Mouse (Mus musculus): ENCODE data around the gene Rps24. TPM values are rescaled to one million over a fixed set of nuclear protein-coding genes. Genes with fewer than 3 reads are reported as not detected.

Gene Rps24
- polyA plus RNA-seq, 1 experiment from 2014 or later: 1,026 TPM

DNA sequence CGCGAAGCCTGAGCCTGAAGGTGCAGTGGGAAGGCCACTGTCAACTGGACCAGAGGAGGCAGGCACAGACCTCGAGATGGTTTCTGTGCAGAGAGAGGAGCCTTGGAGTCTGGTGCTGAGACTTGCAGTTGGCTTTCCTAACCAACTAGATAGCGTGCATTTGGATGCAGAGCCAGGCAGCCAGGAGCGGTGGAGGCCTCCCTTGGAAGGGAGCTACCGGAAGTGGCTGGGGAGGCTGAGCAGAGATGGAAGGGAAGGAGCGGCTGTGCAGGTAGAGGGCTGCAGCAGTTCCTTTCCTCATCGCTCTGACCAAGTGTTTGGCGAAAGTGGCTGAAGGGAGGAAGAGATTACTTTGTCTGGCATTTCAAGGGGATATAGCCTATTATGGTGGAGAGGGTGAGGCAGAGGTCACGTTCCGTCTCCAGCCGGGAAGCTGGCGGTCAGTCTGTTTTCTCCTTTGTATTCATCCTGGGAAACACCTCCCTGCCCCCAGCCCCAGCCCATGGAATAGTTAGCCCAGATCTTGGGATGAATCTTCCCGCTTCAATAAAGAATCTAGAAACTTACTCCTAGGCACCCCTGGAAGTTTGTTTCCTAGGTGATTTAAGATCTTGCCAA lies 20.6 kb downstream of the Rps24 start:
- no peak overlapping the region for H3K27ac ChIP-seq (ENCODE audit: low read depth, low read length)
- ATAC-seq (ENCODE audit: low FRiP score) (no peak), DNase-seq (ENCODE audit: low spot score) (no peak)
- peaks cover 4% of the 10 kb centered on the region for H3K4me1 ChIP-seq (replicated peaks; ENCODE audit: control insufficient read depth, insufficient read depth, low read length)
- H3K27me3 ChIP-seq (ENCODE audit: control insufficient read depth, insufficient read depth, low read length): no peaks in the 10 kb centered on the region
- WGBS: 22% methylated on average over 14 of the region's 14 CpGs
- H3K36me3 ChIP-seq (ENCODE audit: control insufficient read depth, insufficient read depth, low read length): no peaks in the 10 kb centered on the region
- H3K4me2 ChIP-seq (replicated peaks; ENCODE audit: low read depth, low read length): peak overlapping the region; percentile 6; the same call in 1 of the 2 replicates
- no peak overlapping the region; the same call in 1 of the 2 replicates for H3K9ac ChIP-seq (ENCODE audit: low read depth, low read length)
- no peak overlapping the region for H3K4me3 ChIP-seq (ENCODE audit: low read depth, low read length)
- peaks cover 3% of the 10 kb centered on the region; the same call in 1 of the 2 replicates for H3K9me3 ChIP-seq (ENCODE audit: control insufficient read depth, low read length)

DNA sequence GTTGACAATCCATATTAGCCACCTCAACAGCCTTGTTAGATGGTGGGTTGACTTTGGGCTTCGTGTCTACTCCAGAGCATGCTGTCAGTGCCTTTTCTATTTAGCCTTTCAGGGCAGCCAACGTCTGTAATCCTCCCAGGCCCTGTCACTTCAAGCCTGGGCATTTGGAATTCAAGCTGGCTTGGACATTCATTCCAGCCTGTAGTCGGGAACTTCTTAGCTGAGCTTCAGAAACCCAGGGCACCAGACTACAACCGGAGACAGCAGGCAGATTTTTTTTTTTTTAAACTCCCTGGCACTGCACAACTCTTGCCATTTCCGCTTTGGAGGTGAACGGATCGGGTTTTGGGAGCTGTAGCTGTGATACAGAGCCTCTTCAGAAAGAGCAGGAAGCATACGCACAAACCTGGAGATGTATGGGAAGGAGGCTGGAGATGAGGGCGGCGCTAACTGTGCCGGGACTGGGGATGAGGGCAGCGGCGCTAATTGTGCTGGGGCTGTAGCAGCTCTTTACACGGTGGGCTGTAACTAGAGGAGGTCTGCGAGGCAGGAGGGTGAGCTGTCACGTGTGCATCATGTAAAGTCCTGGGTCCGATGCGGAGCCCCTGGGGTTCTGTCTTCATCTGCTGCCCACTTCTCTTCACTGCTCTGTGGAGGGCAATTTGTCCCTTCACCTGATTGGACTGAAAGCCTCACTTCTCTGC lies 21.3 kb downstream of the Rps24 start:
- Histone ChIP-seq H3K4me3 (ENCODE audit: low read depth, low read length) (no peak overlapping the region), H3K27ac (ENCODE audit: low read depth, low read length) (no peak overlapping the region), H3K4me2 (replicated peaks; ENCODE audit: low read depth, low read length) (peak overlapping the region; percentile 13; the same call in 1 of the 2 replicates), H3K27me3 (ENCODE audit: control insufficient read depth, insufficient read depth, low read length) (no peaks in the 10 kb centered on the region), H3K9ac (ENCODE audit: low read depth, low read length) (peak overlapping the region; percentile 7; the same call in 1 of the 2 replicates), H3K36me3 (ENCODE audit: control insufficient read depth, insufficient read depth, low read length) (no peaks in the 10 kb centered on the region), H3K9me3 (ENCODE audit: control insufficient read depth, low read length) (peaks cover 3% of the 10 kb centered on the region; the same call in 1 of the 2 replicates), H3K4me1 (replicated peaks; ENCODE audit: control insufficient read depth, insufficient read depth, low read length) (peaks cover 4% of the 10 kb centered on the region)
- ATAC-seq (ENCODE audit: low FRiP score): no peak
- 15% methylated on average over 18 of the region's 18 CpGs for WGBS
- no peak for DNase-seq (ENCODE audit: low spot score)

DNA sequence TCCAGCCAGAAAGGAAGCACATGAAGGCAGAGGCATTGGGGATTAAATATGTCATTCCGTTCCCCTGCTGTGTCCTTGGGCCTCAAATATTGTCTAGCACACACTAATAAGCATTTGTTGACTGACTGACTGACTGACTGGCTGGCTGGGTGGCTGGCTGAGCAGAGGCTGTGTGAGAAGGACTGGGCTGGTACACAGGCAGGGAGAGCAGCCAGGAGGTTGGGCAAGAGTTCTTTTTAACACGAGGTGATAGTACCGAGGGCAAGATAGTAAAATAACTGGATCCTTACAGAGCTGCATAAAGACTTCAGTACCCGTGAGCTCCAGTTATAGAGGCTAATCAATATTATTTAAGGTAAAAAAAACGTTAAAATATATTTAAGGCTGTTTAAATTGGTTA lies 22.6 kb downstream of the Rps24 start:
- no peak overlapping the region for H3K27ac ChIP-seq (ENCODE audit: low read depth, low read length)
- no peak for ATAC-seq (ENCODE audit: low FRiP score)

DNA sequence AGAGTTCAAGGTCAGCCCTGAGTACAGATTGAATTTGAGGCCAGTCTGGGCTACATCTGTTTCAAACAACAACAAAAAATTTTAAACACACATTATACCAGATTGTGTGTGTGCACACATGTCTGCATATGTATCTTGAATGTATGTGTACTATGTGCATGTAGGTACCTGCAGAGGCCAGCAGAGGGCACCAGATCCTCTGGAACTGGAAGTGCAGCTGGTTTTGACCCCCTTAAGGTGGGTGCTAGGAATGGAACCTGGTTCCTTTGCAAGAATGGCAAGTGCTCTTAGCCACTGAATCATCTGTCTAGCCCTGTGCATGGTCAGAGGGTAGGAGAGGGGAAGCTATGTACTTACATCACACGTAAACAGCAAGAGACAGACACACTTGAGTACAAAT lies 23.3 kb downstream of the Rps24 start:
- ATAC-seq (ENCODE audit: low FRiP score): no peak
- Histone ChIP-seq H3K4me2 (replicated peaks; ENCODE audit: low read depth, low read length) (no peak overlapping the region), H3K9ac (ENCODE audit: low read depth, low read length) (no peak overlapping the region), H3K4me1 (replicated peaks; ENCODE audit: control insufficient read depth, insufficient read depth, low read length) (peaks cover 4% of the 10 kb centered on the region), H3K9me3 (ENCODE audit: control insufficient read depth, low read length) (peaks cover 3% of the 10 kb centered on the region; the same call in 1 of the 2 replicates), H3K27me3 (ENCODE audit: control insufficient read depth, insufficient read depth, low read length) (no peaks in the 10 kb centered on the region), H3K4me3 (ENCODE audit: low read depth, low read length) (no peak overlapping the region), H3K36me3 (ENCODE audit: control insufficient read depth, insufficient read depth, low read length) (no peaks in the 10 kb centered on the region), H3K27ac (ENCODE audit: low read depth, low read length) (no peak overlapping the region)
- DNase-seq (ENCODE audit: low spot score): no peak
- WGBS: 100% methylated on average over 1 of the region's 1 CpGs

More for the DNA sequence above, 22.6 kb downstream of the Rps24 start:
- Histone ChIP-seq H3K27me3 (ENCODE audit: control insufficient read depth, insufficient read depth, low read length) (no peaks in the 10 kb centered on the region), H3K36me3 (ENCODE audit: control insufficient read depth, insufficient read depth, low read length) (no peaks in the 10 kb centered on the region), H3K4me3 (ENCODE audit: low read depth, low read length) (no peak overlapping the region), H3K9ac (ENCODE audit: low read depth, low read length) (no peak overlapping the region), H3K4me2 (replicated peaks; ENCODE audit: low read depth, low read length) (no peak overlapping the region), H3K4me1 (replicated peaks; ENCODE audit: control insufficient read depth, insufficient read depth, low read length) (peaks cover 4% of the 10 kb centered on the region), H3K9me3 (ENCODE audit: control insufficient read depth, low read length) (peaks cover 3% of the 10 kb centered on the region; the same call in 1 of the 2 replicates)
- WGBS: 69% methylated on average over 5 of the region's 5 CpGs
- no peak for DNase-seq (ENCODE audit: low spot score)

DNA sequence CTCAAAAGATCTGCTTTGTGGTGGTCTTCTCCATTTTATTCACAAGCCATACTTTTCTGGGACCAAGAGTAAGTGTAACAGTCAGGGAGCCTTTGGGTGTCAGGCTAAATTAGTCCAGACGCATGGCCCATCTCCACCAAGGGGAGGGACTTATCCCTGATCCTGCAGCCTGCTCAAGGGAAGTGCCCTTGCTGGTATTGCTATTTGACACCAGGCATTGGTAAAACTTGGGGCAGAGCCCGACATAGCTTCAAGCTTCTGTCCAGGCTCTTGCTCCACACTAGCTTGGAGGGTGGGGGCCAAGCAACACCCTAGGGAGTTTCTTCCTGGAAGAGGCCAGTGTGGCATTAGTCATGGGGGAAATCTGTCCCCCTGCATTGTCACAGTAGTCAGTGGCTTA lies 23.8 kb downstream of the Rps24 start:
- H3K4me3 ChIP-seq (ENCODE audit: low read depth, low read length): no peak overlapping the region
- peaks cover 3% of the 10 kb centered on the region; the same call in 1 of the 2 replicates for H3K9me3 ChIP-seq (ENCODE audit: control insufficient read depth, low read length)
- no peaks in the 10 kb centered on the region for H3K36me3 ChIP-seq (ENCODE audit: control insufficient read depth, insufficient read depth, low read length)
- DNase-seq (ENCODE audit: low spot score): no peak
- peaks cover 4% of the 10 kb centered on the region for H3K4me1 ChIP-seq (replicated peaks; ENCODE audit: control insufficient read depth, insufficient read depth, low read length)
- no peak overlapping the region for H3K9ac ChIP-seq (ENCODE audit: low read depth, low read length)
- H3K27me3 ChIP-seq (ENCODE audit: control insufficient read depth, insufficient read depth, low read length): no peaks in the 10 kb centered on the region
- H3K4me2 ChIP-seq (replicated peaks; ENCODE audit: low read depth, low read length): no peak overlapping the region
- no peak overlapping the region for H3K27ac ChIP-seq (ENCODE audit: low read depth, low read length)
- 87% methylated on average over 2 of the region's 2 CpGs for WGBS
- ATAC-seq (ENCODE audit: low FRiP score): no peak

DNA sequence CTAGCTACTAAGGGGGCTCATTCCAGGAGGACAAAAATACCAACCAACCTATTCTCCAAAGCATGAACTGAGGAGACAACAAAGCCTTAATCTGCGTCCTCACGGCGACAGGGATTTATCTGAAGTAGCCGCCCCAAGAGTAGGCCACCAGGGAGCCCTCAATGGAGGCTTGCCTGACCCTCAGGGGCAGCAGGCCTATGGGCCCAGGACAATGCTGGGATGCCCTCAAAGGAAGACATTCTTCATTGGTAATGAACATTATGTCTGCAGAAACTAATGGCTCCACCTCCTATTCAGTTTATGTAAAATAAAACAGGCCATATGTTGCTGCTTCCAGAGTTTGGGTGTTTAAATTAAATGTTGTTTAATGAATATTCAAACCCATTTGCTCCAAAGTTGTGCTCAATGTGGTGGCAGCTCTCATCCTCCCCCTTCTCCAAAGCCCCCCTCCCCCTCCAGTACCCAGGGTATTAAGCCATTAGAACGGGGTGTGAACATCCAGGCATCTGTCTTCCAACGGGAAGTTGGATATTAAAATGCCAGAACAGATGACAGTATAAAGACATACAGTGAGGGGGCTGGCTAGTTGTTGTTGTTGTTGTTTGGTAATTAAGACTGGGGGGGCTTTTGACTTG lies 25.7 kb downstream of the Rps24 start:
- Histone ChIP-seq H3K9me3 (ENCODE audit: control insufficient read depth, low read length) (peaks cover 3% of the 10 kb centered on the region; the same call in 1 of the 2 replicates), H3K27ac (ENCODE audit: low read depth, low read length) (no peak overlapping the region), H3K9ac (ENCODE audit: low read depth, low read length) (no peak overlapping the region), H3K27me3 (ENCODE audit: control insufficient read depth, insufficient read depth, low read length) (no peaks in the 10 kb centered on the region), H3K4me3 (ENCODE audit: low read depth, low read length) (no peak overlapping the region), H3K4me1 (replicated peaks; ENCODE audit: control insufficient read depth, insufficient read depth, low read length) (peaks cover 2% of the 10 kb centered on the region; the same call in 1 of the 2 replicates), H3K36me3 (ENCODE audit: control insufficient read depth, insufficient read depth, low read length) (no peaks in the 10 kb centered on the region), H3K4me2 (replicated peaks; ENCODE audit: low read depth, low read length) (no peak overlapping the region)
- DNase-seq (ENCODE audit: low spot score) (no peak), ATAC-seq (ENCODE audit: low FRiP score) (peak; percentile 77)
- 56% methylated on average over 6 of the region's 6 CpGs for WGBS

DNA sequence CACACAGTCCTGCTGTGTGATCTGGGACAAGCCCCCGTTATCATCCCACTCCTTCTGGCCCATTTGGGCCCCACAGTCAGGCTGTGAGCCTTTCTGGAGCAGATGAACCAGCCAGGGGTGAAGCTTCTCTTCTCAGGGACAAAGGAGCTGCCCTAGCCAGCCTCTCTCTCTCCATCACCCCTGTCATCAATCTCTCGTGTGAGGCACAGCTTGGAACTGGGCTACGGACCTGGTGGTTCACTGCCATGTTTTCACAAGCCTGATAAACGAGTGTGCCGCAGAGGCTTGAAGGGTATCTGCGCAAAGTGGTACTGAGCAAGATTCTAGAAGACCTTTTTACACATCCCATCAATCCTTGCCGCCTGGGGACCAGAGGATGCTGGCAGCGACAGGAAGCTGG lies 34.7 kb downstream of the Rps24 start:
- DNase-seq (ENCODE audit: low spot score) (no peak), ATAC-seq (ENCODE audit: low FRiP score) (no peak)
- Histone ChIP-seq H3K9me3 (ENCODE audit: control insufficient read depth, low read length) (no peaks in the 10 kb centered on the region), H3K27ac (ENCODE audit: low read depth, low read length) (no peak overlapping the region), H3K9ac (ENCODE audit: low read depth, low read length) (no peak overlapping the region), H3K4me2 (replicated peaks; ENCODE audit: low read depth, low read length) (no peak overlapping the region), H3K4me3 (ENCODE audit: low read depth, low read length) (no peak overlapping the region), H3K4me1 (replicated peaks; ENCODE audit: control insufficient read depth, insufficient read depth, low read length) (no peaks in the 10 kb centered on the region), H3K27me3 (ENCODE audit: control insufficient read depth, insufficient read depth, low read length) (no peaks in the 10 kb centered on the region), H3K36me3 (ENCODE audit: control insufficient read depth, insufficient read depth, low read length) (no peaks in the 10 kb centered on the region)
- WGBS: 55% methylated on average over 8 of the region's 8 CpGs

DNA sequence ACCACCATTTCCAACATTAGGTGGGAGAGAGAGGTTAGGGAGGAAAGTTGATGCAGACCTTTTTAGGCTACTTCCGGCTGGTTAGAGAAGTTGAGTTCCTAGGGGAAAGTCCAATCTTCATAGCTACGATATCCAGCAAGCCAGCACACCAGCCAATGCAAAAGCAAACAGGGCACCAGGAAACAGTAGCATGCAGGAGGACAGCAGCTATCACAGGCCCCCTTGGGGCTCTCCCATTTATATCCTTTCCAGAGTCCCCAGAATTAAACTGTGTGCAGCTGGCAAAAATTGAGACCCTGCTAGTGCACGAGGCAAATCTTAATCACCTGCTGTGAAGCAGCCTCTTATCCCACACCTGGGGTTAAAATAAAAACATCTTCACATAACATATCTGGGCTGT lies 38.2 kb downstream of the Rps24 start:
- WGBS: 65% methylated on average over 3 of the region's 3 CpGs
- Histone ChIP-seq H3K4me2 (replicated peaks; ENCODE audit: low read depth, low read length) (no peak overlapping the region), H3K9ac (ENCODE audit: low read depth, low read length) (no peak overlapping the region), H3K4me1 (replicated peaks; ENCODE audit: control insufficient read depth, insufficient read depth, low read length) (peaks cover 1% of the 10 kb centered on the region; the same call in 1 of the 2 replicates), H3K27ac (ENCODE audit: low read depth, low read length) (no peak overlapping the region), H3K9me3 (ENCODE audit: control insufficient read depth, low read length) (no peaks in the 10 kb centered on the region), H3K36me3 (ENCODE audit: control insufficient read depth, insufficient read depth, low read length) (no peaks in the 10 kb centered on the region), H3K4me3 (ENCODE audit: low read depth, low read length) (no peak overlapping the region), H3K27me3 (ENCODE audit: control insufficient read depth, insufficient read depth, low read length) (no peaks in the 10 kb centered on the region)
- ATAC-seq (ENCODE audit: low FRiP score) (no peak), DNase-seq (ENCODE audit: low spot score) (no peak)
